Mouse (Mus musculus) hindbrain, embryonic 10.5 days (tissue): ENCODE measurements around the gene Capn11. TPM values are rescaled to one million over a fixed set of nuclear protein-coding genes. Genes with fewer than 3 reads are reported as not detected.

ENCODE experiments used
- DNase-seq: peaks from one replicate; pipeline ENCODE4 v3.0.0-alpha.2; 2017; ENCODE audit warnings: low spot score
- H3K27ac ChIP-seq: fragments of 300-500 bp; sonication (generic); 2 replicates; pipeline ENCODE4 v1.5.1; 2016; ENCODE audit warnings: mild to moderate bottlenecking, moderate library complexity
- H3K27me3 ChIP-seq: fragments of 300-500 bp; sonication (generic); 2 replicates; pipeline ENCODE4 v1.6.1; 2016; ENCODE audit warnings: mild to moderate bottlenecking; ENCODE audit not compliant: poor library complexity, insufficient read depth, severe bottlenecking
- H3K36me3 ChIP-seq: fragments of 300-500 bp; sonication (generic); 2 replicates; pipeline ENCODE4 v1.6.1; 2016; ENCODE audit warnings: mild to moderate bottlenecking, moderate library complexity
- H3K4me1 ChIP-seq: fragments of 300-500 bp; sonication (generic); replicated peaks from 2 replicates; pipeline ENCODE4 v1.6.1; 2016; ENCODE audit warnings: mild to moderate bottlenecking
- H3K4me3 ChIP-seq: fragments of 300-500 bp; sonication (generic); 2 replicates; pipeline ENCODE4 v1.5.1; 2016; ENCODE audit warnings: mild to moderate bottlenecking, moderate library complexity
- H3K9me3 ChIP-seq: fragments of 300-500 bp; sonication (generic); 2 replicates; pipeline ENCODE4 v1.6.1; 2016; ENCODE audit warnings: mild to moderate bottlenecking, moderate library complexity
- WGBS: fragments of 180-500 bp; shearing (Covaris S2); methylation state at CpG from one replicate; pipeline ENCODE4 v1.1.7; 2016; 5-methylcytosine and 5-hydroxymethylcytosine counted together
- polyA plus RNA-seq: library from polyadenylated mRNA; unstranded; fragments of >200 nt; fragmentation: Nextera tagmentation; extraction: Ambion mirVana; gene quantifications from 2 replicates; pipeline ENCODE4 v1.2.1, GENCODE M21; 2016

Capn11 gene
- polyA plus RNA-seq = 0.31 and 1.2 TPM in 2 replicates

DNA sequence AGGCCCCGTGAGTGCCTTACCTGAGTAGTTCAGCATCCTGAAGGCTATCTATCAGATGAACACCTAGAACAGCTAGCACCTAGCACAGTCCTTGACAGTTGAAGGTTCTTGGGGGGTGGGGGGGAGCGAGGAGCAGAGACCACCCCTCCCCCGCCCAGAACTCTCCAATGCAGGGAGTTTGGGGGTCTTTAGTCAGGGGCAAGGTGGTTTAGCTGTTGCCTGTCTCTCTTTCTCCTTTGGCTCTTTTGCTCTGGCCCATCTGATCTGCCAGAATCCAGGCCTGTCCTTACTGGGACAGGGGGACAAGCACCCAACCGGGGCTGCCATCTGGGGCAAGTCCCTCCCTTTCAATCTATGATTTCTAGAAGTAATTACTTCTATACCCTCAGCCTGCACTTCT lies at the start of gene Capn11:
Capn11 (minus strand) TSS at position 101 of the 400 bp plus-strand sequence.
- Histone ChIP-seq H3K27ac (peak within 1 kb of the TSS; percentile 1; the same call in 1 of the 2 replicates), H3K4me3 (no peak within 1 kb of the TSS), H3K9me3 (no peaks in the 10 kb centered on the region), H3K27me3 (no peaks in the 10 kb centered on the region), H3K4me1 (peaks cover 29% of the 10 kb centered on the region), H3K36me3 (peaks cover 39% of the 10 kb centered on the region)
- DNase-seq = no peak
- WGBS = 79% methylated on average over 4 of the region's 4 CpGs

DNA sequence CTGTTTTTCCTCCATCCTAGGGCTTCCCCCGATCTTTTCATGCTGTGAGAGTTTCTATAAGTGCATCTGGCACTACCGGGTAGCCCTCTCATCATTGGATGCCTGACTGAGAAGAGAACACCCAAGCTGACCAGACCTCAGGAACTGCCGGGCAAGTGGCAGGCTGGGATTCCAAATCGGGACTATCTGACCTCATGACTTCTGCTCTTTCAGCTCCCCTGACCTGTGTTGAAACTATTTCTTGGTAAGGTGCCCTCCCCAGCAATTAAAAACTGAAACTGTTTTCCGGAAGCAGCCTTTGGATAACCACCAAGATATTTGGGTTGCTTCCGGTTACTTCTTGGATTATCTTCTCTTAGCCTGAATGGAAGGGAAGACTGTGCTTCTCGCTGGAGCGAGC lies 49.1 kb upstream of the Capn11 start:
- Histone ChIP-seq H3K4me1 (no peaks in the 10 kb centered on the region), H3K27me3 (no peaks in the 10 kb centered on the region), H3K27ac (no peak overlapping the region), H3K36me3 (no peaks in the 10 kb centered on the region), H3K4me3 (no peak overlapping the region), H3K9me3 (no peaks in the 10 kb centered on the region)
- no peak for DNase-seq
- WGBS = 85% methylated on average over 8 of the region's 8 CpGs

DNA sequence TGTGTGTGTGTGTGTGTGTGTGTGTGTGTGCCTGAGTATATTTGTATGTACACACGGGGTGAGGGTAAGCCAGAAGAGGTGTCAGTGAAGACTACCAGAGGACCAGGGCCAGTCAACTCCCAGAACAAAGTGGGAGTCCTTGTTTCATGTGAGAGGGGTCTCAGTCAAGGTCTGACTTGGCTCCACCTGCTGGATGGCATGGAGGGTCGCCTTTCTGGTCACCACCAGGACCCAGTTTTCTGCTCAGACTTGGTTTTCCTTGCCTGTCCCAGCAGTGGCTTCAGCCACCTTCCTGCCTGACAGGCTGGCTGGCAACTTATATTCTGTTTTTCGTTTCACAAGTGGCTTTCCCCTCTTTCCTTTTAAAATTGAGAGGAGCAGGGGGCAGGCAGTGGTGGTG lies 48.3 kb upstream of the Capn11 start:
- H3K36me3 ChIP-seq = no peaks in the 10 kb centered on the region
- no peaks in the 10 kb centered on the region for H3K27me3 ChIP-seq
- H3K4me1 ChIP-seq = peaks cover 3% of the 10 kb centered on the region
- 34% methylated on average over 3 of the region's 3 CpGs for WGBS
- H3K4me3 ChIP-seq = no peak overlapping the region
- no peaks in the 10 kb centered on the region for H3K9me3 ChIP-seq
- no peak overlapping the region for H3K27ac ChIP-seq
- DNase-seq = no peak

DNA sequence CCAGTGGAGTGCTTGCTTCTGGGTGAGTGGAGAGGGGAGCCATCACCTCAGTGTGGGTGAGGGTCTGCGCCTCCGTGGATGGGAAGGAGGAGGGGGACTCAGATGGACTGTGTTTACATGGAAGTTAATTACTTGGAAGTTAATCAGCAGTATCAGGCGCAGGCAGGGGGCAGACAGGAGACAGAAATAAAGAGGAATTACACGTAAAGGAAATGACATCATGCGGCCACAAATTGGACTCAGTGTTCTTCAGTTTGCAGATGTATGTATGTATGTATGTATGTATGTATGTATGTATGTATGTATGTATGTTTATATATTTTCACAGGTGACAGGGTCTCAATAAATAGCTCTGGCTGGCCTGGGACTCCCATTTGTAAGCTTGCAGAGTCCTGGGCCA lies 47.7 kb upstream of the Capn11 start:
- Histone ChIP-seq H3K27me3 (no peaks in the 10 kb centered on the region), H3K4me1 (peaks cover 9% of the 10 kb centered on the region), H3K27ac (no peak overlapping the region), H3K9me3 (no peaks in the 10 kb centered on the region), H3K36me3 (no peaks in the 10 kb centered on the region), H3K4me3 (no peak overlapping the region)
- no peak for DNase-seq
- WGBS = 87% methylated on average over 5 of the region's 5 CpGs

DNA sequence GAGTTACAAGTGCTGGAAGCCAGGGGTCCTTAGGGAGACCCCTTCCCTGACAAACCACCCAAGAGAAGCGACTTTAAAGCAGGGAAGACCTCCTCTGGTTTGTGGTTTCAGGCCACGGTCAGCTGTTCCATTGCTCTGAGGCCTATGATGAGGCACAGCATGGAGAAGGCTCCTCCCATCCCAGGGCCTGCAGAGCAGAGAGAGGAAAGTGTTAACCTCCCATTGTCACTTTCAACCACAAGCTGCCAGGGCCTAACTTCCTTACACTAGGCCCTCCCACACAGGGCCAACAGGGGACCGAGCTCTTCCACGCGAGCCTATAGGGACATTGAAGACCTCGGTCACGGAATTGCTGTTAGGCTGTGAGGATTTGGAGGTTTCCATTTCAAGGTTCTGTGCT lies 44.1 kb upstream of the Capn11 start:
- H3K27me3 ChIP-seq = no peaks in the 10 kb centered on the region
- DNase-seq = no peak
- no peak overlapping the region for H3K4me3 ChIP-seq
- H3K9me3 ChIP-seq = no peaks in the 10 kb centered on the region
- peaks cover 31% of the 10 kb centered on the region for H3K4me1 ChIP-seq
- H3K27ac ChIP-seq = no peak overlapping the region
- WGBS = 61% methylated on average over 7 of the region's 7 CpGs
- peaks cover 13% of the 10 kb centered on the region for H3K36me3 ChIP-seq

DNA sequence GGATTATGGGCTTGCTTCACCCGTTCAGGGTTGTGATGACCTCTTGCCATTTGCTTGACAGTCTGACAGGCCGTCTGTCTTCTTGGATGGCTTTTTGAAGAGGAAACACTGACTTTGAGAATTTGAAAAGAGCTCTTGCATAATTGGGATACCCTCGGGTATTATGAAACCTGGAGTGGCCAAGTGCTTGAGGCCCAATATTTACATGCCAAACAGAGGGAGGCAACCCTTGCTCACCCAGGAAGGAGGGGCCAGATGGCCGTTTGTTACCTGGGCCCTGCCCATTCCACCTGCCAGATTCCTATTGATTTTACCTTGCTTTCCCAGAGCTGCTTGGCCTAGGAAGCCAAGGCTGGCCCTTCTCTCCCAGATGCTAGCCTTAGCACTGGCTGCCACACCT lies 43.1 kb upstream of the Capn11 start:
- Histone ChIP-seq H3K4me1 (peaks cover 31% of the 10 kb centered on the region), H3K27me3 (no peaks in the 10 kb centered on the region), H3K9me3 (no peaks in the 10 kb centered on the region), H3K27ac (no peak overlapping the region), H3K36me3 (peaks cover 18% of the 10 kb centered on the region), H3K4me3 (no peak overlapping the region)
- no peak for DNase-seq
- WGBS = 60% methylated on average over 4 of the region's 4 CpGs

DNA sequence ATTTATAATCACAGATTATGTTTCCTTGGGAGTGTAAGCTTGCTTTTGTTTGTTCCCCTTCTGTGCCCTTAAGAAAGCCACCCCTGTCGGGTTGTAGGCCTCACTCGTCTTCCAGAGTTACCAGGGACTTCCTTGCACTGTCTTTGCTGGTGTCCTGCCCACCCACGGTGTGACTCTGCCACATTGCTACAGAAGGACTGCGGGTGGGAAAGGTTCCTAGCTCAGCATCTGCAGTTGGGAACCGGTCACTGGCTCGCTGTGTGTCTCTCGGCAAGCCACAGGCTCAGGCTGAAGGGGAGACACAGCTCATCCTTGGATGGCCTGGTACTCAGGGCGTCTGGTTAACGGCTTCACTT lies 42.1 kb upstream of the Capn11 start:
- Histone ChIP-seq H3K4me3 (no peak overlapping the region), H3K27ac (peak overlapping the region; percentile 62), H3K9me3 (no peaks in the 10 kb centered on the region), H3K4me1 (peaks cover 31% of the 10 kb centered on the region), H3K27me3 (no peaks in the 10 kb centered on the region), H3K36me3 (peaks cover 28% of the 10 kb centered on the region)
- WGBS = 74% methylated on average over 9 of the region's 9 CpGs
- no peak for DNase-seq

DNA sequence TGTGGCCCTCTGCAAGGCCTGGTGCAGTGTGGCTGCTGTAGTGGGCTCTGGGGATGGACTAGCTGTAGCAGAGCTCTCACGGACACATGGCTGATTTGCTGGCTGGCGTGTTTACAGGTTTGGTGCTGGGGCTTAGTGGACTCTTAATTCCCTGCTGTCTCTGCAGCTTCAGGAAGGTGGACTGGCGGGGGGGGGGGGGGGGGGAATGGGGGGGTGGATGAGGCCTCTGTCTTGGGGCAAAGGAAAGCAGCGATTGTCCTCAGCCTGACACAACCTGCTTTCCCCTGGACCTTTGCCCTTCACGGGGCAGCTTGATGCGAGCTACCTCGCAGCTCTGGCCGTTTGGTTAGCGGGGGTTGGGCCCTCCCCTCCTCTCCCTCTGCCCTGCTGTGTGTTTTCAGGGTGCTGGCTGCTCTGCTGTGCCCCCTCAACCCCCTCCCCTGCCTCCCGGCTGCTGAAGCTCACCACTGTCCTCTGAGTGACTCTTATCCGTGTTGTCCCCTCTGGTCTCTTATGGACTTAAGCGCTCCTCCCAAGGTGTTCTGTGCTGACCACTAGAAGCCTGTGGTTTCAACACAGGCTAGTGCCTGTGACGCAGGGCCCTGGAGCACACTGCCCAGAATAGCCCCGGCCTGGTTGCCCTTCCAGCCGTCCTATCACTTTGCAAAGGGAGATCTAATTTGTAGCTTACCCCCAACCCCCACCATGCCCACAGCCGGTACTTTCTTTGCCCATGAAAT lies 41.5 kb upstream of the Capn11 start:
- WGBS = 57% methylated on average over 9 of the region's 16 CpGs
- no peak overlapping the region for H3K4me3 ChIP-seq
- peak overlapping the region; percentile 62 for H3K27ac ChIP-seq
- peaks cover 31% of the 10 kb centered on the region for H3K4me1 ChIP-seq
- H3K36me3 ChIP-seq = peaks cover 29% of the 10 kb centered on the region
- no peaks in the 10 kb centered on the region for H3K27me3 ChIP-seq
- DNase-seq = no peak
- no peaks in the 10 kb centered on the region for H3K9me3 ChIP-seq

DNA sequence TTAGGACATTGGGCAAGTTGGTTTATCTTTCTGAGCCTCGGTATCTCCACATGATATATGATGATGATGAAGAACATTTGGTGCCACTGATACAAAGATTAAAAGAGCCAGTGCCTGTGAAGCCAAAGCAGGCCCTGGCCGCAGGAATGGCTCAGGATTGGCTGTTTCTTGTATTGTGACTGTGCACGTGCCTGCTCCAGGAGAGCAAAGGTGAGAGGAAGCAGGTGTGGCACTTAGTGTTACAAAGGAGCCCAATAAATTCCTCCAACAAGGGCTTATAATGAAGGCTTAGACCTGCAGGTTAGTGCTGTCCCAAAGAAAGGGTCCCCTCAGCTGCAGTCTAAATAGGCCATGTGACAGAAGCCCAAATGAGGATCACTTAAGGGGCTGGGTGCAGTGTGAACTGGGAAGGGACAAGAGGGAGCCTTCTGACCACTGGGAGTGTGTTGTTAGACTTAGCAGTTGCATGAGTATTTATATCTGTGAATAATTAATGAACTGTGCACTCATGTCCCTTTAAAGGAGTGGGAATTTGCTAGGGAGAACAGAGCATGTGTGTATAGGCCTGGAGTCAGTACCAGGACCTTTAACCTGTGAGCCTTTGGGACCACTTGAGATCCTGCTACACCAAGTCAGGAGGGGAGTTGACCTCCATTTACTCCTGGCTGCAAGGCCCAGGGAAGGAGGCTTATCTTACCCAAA lies 40.1 kb upstream of the Capn11 start:
- Histone ChIP-seq H3K4me3 (no peak overlapping the region), H3K36me3 (peaks cover 29% of the 10 kb centered on the region), H3K27me3 (no peaks in the 10 kb centered on the region), H3K9me3 (no peaks in the 10 kb centered on the region), H3K4me1 (peaks cover 37% of the 10 kb centered on the region), H3K27ac (no peak overlapping the region)
- no peak for DNase-seq
- WGBS = 90% methylated on average over 3 of the region's 3 CpGs

DNA sequence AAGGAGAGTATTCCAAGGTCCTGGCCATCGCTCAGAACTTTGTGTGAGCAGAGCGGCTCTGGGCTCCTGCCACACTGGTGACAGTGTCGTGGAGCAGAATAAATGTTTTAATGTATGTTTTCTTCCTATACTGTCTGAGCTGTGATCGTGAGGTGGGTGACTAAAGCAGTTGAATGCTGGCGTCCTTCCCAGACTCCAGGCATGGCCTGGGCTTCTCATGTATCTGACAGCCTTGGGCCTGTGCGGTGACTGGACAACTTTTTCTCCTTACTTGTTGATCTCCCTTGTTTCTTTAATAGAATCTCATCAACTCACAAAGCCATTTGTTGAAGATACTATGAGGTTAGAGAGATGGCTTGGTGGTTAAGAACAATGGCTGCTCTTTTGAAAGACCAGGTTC lies 39.2 kb upstream of the Capn11 start:
- Histone ChIP-seq H3K27me3 (no peaks in the 10 kb centered on the region), H3K4me3 (no peak overlapping the region), H3K27ac (no peak overlapping the region), H3K4me1 (peaks cover 45% of the 10 kb centered on the region), H3K9me3 (no peaks in the 10 kb centered on the region), H3K36me3 (peaks cover 29% of the 10 kb centered on the region)
- WGBS = 95% methylated on average over 6 of the region's 6 CpGs
- no peak for DNase-seq

DNA sequence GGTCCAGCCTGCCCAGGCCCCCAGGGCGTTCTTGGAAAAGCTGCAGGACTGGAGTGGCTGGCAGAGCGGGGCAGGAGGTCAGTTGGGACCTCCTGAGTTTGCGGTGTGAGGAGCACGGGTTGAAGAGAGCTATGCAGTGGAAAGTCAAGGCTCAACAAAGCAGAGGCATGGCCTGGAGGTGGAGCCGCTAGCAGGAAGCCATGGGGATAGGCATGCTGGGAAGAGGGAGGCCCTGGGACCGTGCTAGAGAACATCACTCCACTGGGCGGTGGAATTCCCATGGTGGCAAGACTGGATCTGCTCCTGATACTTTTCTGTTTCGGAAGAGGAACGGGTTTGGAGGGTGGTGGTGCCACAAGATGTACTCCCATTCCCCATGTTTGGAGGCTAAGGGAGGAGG lies 37.9 kb upstream of the Capn11 start:
- Histone ChIP-seq H3K4me3 (no peak overlapping the region), H3K9me3 (no peaks in the 10 kb centered on the region), H3K27ac (no peak overlapping the region), H3K36me3 (peaks cover 29% of the 10 kb centered on the region), H3K4me1 (peaks cover 44% of the 10 kb centered on the region), H3K27me3 (no peaks in the 10 kb centered on the region)
- WGBS = 92% methylated on average over 9 of the region's 9 CpGs
- no peak for DNase-seq

DNA sequence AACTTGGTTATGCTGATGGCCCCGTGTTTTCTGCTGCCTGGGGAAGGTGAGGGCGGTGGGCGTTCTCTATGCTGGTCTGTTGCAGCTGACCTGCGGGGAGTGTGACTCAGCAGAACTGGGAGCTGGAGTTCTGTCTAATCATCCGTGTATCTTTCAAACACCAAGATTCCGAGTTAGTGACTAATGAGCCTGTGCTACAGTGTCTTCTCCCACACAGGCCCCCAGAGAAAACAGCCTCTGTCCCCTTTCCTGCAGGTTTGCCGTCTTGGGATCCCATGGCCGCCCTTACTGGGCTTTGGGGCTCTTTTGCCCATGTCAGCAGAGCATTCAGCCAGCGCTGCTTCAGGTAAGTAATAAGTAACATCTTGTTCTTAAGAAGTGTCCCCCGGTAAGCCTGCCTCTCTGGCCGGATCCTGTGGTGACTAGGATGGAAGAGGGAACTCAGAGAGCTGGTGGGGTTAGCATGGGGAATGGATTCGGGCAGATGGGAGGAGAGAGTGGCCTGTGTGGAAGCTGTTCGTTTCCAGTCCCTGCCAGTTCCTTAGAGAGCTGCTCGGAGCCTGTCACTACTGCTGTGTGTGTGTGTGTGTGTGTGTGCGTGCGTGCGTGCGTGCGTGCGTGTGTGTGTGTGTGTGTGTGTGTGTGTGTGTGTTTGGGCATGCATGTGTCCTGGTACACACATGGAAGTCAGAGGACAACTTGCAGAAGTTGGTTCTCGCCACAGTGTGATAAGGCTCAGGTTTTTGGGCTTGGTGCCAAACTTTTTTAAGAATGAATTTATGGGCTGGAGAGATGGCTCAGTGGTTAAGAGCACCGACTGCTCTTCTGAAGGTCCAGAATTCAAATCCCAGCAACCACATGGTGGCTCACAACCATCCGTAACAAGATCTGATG lies 36.3 kb upstream of the Capn11 start:
- 80% methylated on average over 23 of the region's 23 CpGs for WGBS
- Histone ChIP-seq H3K27me3 (no peaks in the 10 kb centered on the region), H3K4me3 (0 out of 2 replicates have a peak overlapping the region, but pooled peaks have one; percentile 6), H3K36me3 (peaks cover 29% of the 10 kb centered on the region), H3K9me3 (no peaks in the 10 kb centered on the region), H3K27ac (no peak overlapping the region; the same call in 1 of the 2 replicates), H3K4me1 (peaks cover 32% of the 10 kb centered on the region)
- DNase-seq = no peak
